Mouse (Mus musculus): ENCODE results near the gene Sec1. TPM values are rescaled to one million over a fixed set of nuclear protein-coding genes. Genes with fewer than 3 reads are reported as not detected.
"Not testable (repeated sequence)": the region's sequence is repeated elsewhere in the genome, so short reads cannot be mapped to it uniquely, and the experiment has no call there.

The Sec1 gene
- polyA plus RNA-seq, 1 experiment from 2014 or later = 0.68 TPM

GRCm38 (mm10) chr7:45660746-45661478 lies 33.3 kb downstream of the Sec1 start:
- H3K36me3 ChIP-seq (replicated peaks) = no peaks in the 10 kb centered on the region
- no peaks in the 10 kb centered on the region for H3K4me1 ChIP-seq
- no peak overlapping the region for H3K27ac ChIP-seq
- H3K4me3 ChIP-seq (replicated peaks) = no peak overlapping the region
- ATAC-seq (ENCODE audit: low FRiP score) = no peak
- H3K4me2 ChIP-seq = no peak overlapping the region
- WGBS = 88% methylated on average over 11 of the region's 11 CpGs
- peaks cover 4% of the 10 kb centered on the region; the same call in 1 of the 2 replicates for H3K27me3 ChIP-seq
- H3K9me3 ChIP-seq = no peaks in the 10 kb centered on the region
- no peak overlapping the region for H3K9ac ChIP-seq

GRCm38 (mm10) chr7:45654424-45655047 lies 39.7 kb downstream of the Sec1 start:
- H3K4me3 ChIP-seq (replicated peaks) = peak overlapping the region; percentile 10; the same call in 1 of the 2 replicates
- peak; percentile 57; the same call in 1 of the 2 replicates for ATAC-seq (ENCODE audit: low FRiP score)

GRCm38 (mm10) chr7:45650484-45650883 lies 43.7 kb downstream of the Sec1 start:
- not testable (repeated sequence) for H3K4me3 ChIP-seq (replicated peaks); H3K27ac ChIP-seq; H3K9me3 ChIP-seq; ATAC-seq (ENCODE audit: low FRiP score); H3K27me3 ChIP-seq; H3K4me2 ChIP-seq; H3K9ac ChIP-seq; H3K4me1 ChIP-seq; H3K36me3 ChIP-seq (replicated peaks)
- WGBS = 91% methylated on average over 20 of the region's 20 CpGs

More at GRCm38 (mm10) chr7:45654424-45655047, 39.7 kb downstream of the Sec1 start:
- H3K4me1 ChIP-seq = peaks cover 9% of the 10 kb centered on the region
- no peak overlapping the region for H3K9ac ChIP-seq
- H3K4me2 ChIP-seq = peak overlapping the region; percentile 24; the same call in 1 of the 2 replicates
- H3K27me3 ChIP-seq = no peaks in the 10 kb centered on the region
- H3K27ac ChIP-seq = no peak overlapping the region
- 27% methylated on average over 17 of the region's 17 CpGs for WGBS
- no peaks in the 10 kb centered on the region for H3K36me3 ChIP-seq (replicated peaks)
- H3K9me3 ChIP-seq = no peaks in the 10 kb centered on the region

- H3K4me3 ChIP-seq (replicated peaks) = no peak overlapping the region
- H3K27me3 ChIP-seq = peaks cover 8% of the 10 kb centered on the region; the same call in 1 of the 2 replicates
- no peak overlapping the region for H3K4me2 ChIP-seq
- H3K36me3 ChIP-seq (replicated peaks) = no peaks in the 10 kb centered on the region
- no peak overlapping the region for H3K9ac ChIP-seq
- no peak overlapping the region for H3K27ac ChIP-seq
- WGBS = 79% methylated on average over 8 of the region's 8 CpGs
- H3K9me3 ChIP-seq = no peaks in the 10 kb centered on the region
- ATAC-seq (ENCODE audit: low FRiP score) = no peak
- peaks cover 12% of the 10 kb centered on the region for H3K4me1 ChIP-seq
These were observed 44.9 kb downstream of the Sec1 start for GRCm38 (mm10) chr7:45649351-45649750.

- H3K27me3 ChIP-seq = peaks cover 8% of the 10 kb centered on the region; the same call in 1 of the 2 replicates
- 79% methylated on average over 4 of the region's 4 CpGs for WGBS
- no peak overlapping the region for H3K27ac ChIP-seq
- H3K9ac ChIP-seq = no peak overlapping the region
- H3K9me3 ChIP-seq = no peaks in the 10 kb centered on the region
- peaks cover 27% of the 10 kb centered on the region for H3K4me1 ChIP-seq
- H3K4me3 ChIP-seq (replicated peaks) = no peak overlapping the region
- no peak overlapping the region for H3K4me2 ChIP-seq
- no peaks in the 10 kb centered on the region for H3K36me3 ChIP-seq (replicated peaks)
- ATAC-seq (ENCODE audit: low FRiP score) = no peak
These were observed 47.5 kb downstream of the Sec1 start for GRCm38 (mm10) chr7:45646671-45647070.

GRCm38 (mm10) chr7:45645591-45645971 lies 48.6 kb downstream of the Sec1 start:
- peaks cover 12% of the 10 kb centered on the region for H3K27me3 ChIP-seq
- WGBS = 88% methylated on average over 7 of the region's 7 CpGs
- no peak overlapping the region for H3K4me2 ChIP-seq
- H3K9me3 ChIP-seq = no peaks in the 10 kb centered on the region
- no peak for ATAC-seq (ENCODE audit: low FRiP score)
- no peak overlapping the region for H3K27ac ChIP-seq
- peaks cover 29% of the 10 kb centered on the region for H3K4me1 ChIP-seq
- H3K4me3 ChIP-seq (replicated peaks) = no peak overlapping the region
- H3K9ac ChIP-seq = no peak overlapping the region
- no peaks in the 10 kb centered on the region for H3K36me3 ChIP-seq (replicated peaks)

- H3K36me3 ChIP-seq (replicated peaks) = no peaks in the 10 kb centered on the region
- no peaks in the 10 kb centered on the region for H3K9me3 ChIP-seq
- H3K27ac ChIP-seq = peak overlapping the region; percentile 95
- H3K4me1 ChIP-seq = peaks cover 29% of the 10 kb centered on the region
- no peak overlapping the region for H3K4me3 ChIP-seq (replicated peaks)
- H3K27me3 ChIP-seq = peaks cover 16% of the 10 kb centered on the region
- no peak overlapping the region for H3K9ac ChIP-seq
- no peak for ATAC-seq (ENCODE audit: low FRiP score)
- 69% methylated on average over 6 of the region's 6 CpGs for WGBS
- H3K4me2 ChIP-seq = peak overlapping the region; percentile 79; the same call in 1 of the 2 replicates
These were observed 49.2 kb downstream of the Sec1 start for GRCm38 (mm10) chr7:45644872-45645590.

- peak overlapping the region; percentile 45 for H3K9ac ChIP-seq
- WGBS = 2% methylated on average over 18 of the region's 18 CpGs
- H3K4me1 ChIP-seq = peaks cover 29% of the 10 kb centered on the region
- H3K36me3 ChIP-seq (replicated peaks) = no peaks in the 10 kb centered on the region
- peak overlapping the region; percentile 49 for H3K4me3 ChIP-seq (replicated peaks)
- H3K27me3 ChIP-seq = peaks cover 21% of the 10 kb centered on the region
- peak; percentile 31 for ATAC-seq (ENCODE audit: low FRiP score)
- peak overlapping the region; percentile 79 for H3K4me2 ChIP-seq
- no peaks in the 10 kb centered on the region for H3K9me3 ChIP-seq
- peak overlapping the region; percentile 95 for H3K27ac ChIP-seq
These were observed 50.0 kb downstream of the Sec1 start for GRCm38 (mm10) chr7:45644183-45644582.

GRCm38 (mm10) chr7:45643441-45644178 lies 50.6 kb downstream of the Sec1 start:
- peak overlapping the region; percentile 78 for H3K9ac ChIP-seq
- H3K4me2 ChIP-seq = peak overlapping the region; percentile 79
- H3K9me3 ChIP-seq = no peaks in the 10 kb centered on the region
- ATAC-seq (ENCODE audit: low FRiP score) = peak; percentile 94
- peak overlapping the region; percentile 49 for H3K4me3 ChIP-seq (replicated peaks)
- peaks cover 29% of the 10 kb centered on the region for H3K4me1 ChIP-seq
- 1% methylated on average over 28 of the region's 28 CpGs for WGBS
- H3K36me3 ChIP-seq (replicated peaks) = no peaks in the 10 kb centered on the region
- H3K27me3 ChIP-seq = peaks cover 21% of the 10 kb centered on the region
- H3K27ac ChIP-seq = peak overlapping the region; percentile 95

- H3K4me1 ChIP-seq = peaks cover 32% of the 10 kb centered on the region
- H3K9ac ChIP-seq = peak overlapping the region; percentile 78
- peaks cover 21% of the 10 kb centered on the region for H3K27me3 ChIP-seq
- H3K36me3 ChIP-seq (replicated peaks) = no peaks in the 10 kb centered on the region
- no peak for ATAC-seq (ENCODE audit: low FRiP score)
- peak overlapping the region; percentile 95 for H3K27ac ChIP-seq
- 38% methylated on average over 16 of the region's 16 CpGs for WGBS
- H3K9me3 ChIP-seq = no peaks in the 10 kb centered on the region
- peak overlapping the region; percentile 79 for H3K4me2 ChIP-seq
- H3K4me3 ChIP-seq (replicated peaks) = peak overlapping the region; percentile 49
These were observed 51.5 kb downstream of the Sec1 start for GRCm38 (mm10) chr7:45642503-45643255.

- Histone ChIP-seq H3K4me3 (replicated peaks) (no peak overlapping the region), H3K9ac (0 out of 2 replicates have a peak overlapping the region, but pooled peaks have one; percentile 78), H3K4me1 (peaks cover 32% of the 10 kb centered on the region), H3K27me3 (peaks cover 18% of the 10 kb centered on the region), H3K36me3 (replicated peaks) (no peaks in the 10 kb centered on the region), H3K9me3 (no peaks in the 10 kb centered on the region), H3K4me2 (no peak overlapping the region), H3K27ac (no peak overlapping the region)
- ATAC-seq (ENCODE audit: low FRiP score) = no peak
- 80% methylated on average over 5 of the region's 5 CpGs for whole genome bisulfite sequencing
These were observed 52.1 kb downstream of the Sec1 start for GRCm38 (mm10) chr7:45642083-45642482.
